Mouse (Mus musculus): ENCODE measurements around the gene Rps29.

Gene Rps29

GRCm38 (mm10) chr12:69130486-69130885 is 28.5 kb downstream of the Rps29 start:
- DNase-seq (ENCODE audit: low read depth, low spot score) = no peak

GRCm38 (mm10) chr12:69129634-69130310 is 29.2 kb downstream of the Rps29 start:
- DNase-seq (ENCODE audit: low read depth, low spot score) = no peak

- DNase-seq (ENCODE audit: low read depth, low spot score) = peak; percentile 84
These were observed 31.4 kb downstream of the Rps29 start for GRCm38 (mm10) chr12:69127626-69128025.

GRCm38 (mm10) chr12:69127170-69127569 is 31.8 kb downstream of the Rps29 start:
- DNase-seq (ENCODE audit: low read depth, low spot score) = peak; percentile 84

- no peak for DNase-seq (ENCODE audit: low read depth, low spot score)
These were observed 33.9 kb downstream of the Rps29 start for GRCm38 (mm10) chr12:69125066-69125465.

- no peak for DNase-seq (ENCODE audit: low read depth, low spot score)
These were observed 36.2 kb downstream of the Rps29 start for GRCm38 (mm10) chr12:69122801-69123200.

- no peak for DNase-seq (ENCODE audit: low read depth, low spot score)
These were observed 39.1 kb downstream of the Rps29 start for GRCm38 (mm10) chr12:69119908-69120307.

All from 3T3-L1 (cell line).